Mouse (Mus musculus): ENCODE measurements around the gene Gm8947.
"Not testable (repeated sequence)": the region's sequence is repeated elsewhere in the genome, so short reads cannot be mapped to it uniquely, and the experiment has no call there.

Gene Gm8947

GRCm38 (mm10) chr1:151182266-151182665, 9.9 kb upstream of the Gm8947 start, which contains the start of gene Gm47985:
Gene Gm47985 (plus strand): TSS chr1:151182537.
- DNase-seq: not testable (repeated sequence)

GRCm38 (mm10) chr1:151186186-151186585, 6.0 kb upstream of the Gm8947 start:
- not testable (repeated sequence) for DNase-seq

- DNase-seq: not testable (repeated sequence)
Measured at GRCm38 (mm10) chr1:151186879-151187424, 5.2 kb upstream of the Gm8947 start.

- no peak for DNase-seq
Measured at GRCm38 (mm10) chr1:151188469-151188868, 3.7 kb upstream of the Gm8947 start.

GRCm38 (mm10) chr1:151192739-151193138, 563 bp downstream of the Gm8947 start:
- DNase-seq: not testable (repeated sequence)

- DNase-seq: not testable (repeated sequence)
Measured at GRCm38 (mm10) chr1:151195986-151196385, 3.8 kb downstream of the Gm8947 start.

GRCm38 (mm10) chr1:151196690-151197089, 4.5 kb downstream of the Gm8947 start:
- DNase-seq: not testable (repeated sequence)

GRCm38 (mm10) chr1:151198120-151198519, 5.9 kb downstream of the Gm8947 start, which contains the start of gene Gm47995:
Gene Gm47995 (plus strand): TSS chr1:151198448.
- not testable (repeated sequence) for DNase-seq

GRCm38 (mm10) chr1:151200620-151201019, 8.4 kb downstream of the Gm8947 start:
- DNase-seq: not testable (repeated sequence)

- not testable (repeated sequence) for DNase-seq
Measured at GRCm38 (mm10) chr1:151202771-151203170, 10.6 kb downstream of the Gm8947 start.

GRCm38 (mm10) chr1:151203818-151204217, 11.6 kb downstream of the Gm8947 start, which contains the start of gene 3110040M04Rik:
Gene 3110040M04Rik (plus strand): TSS chr1:151204121.
- DNase-seq: not testable (repeated sequence)

GRCm38 (mm10) chr1:151208493-151208892, 16.3 kb downstream of the Gm8947 start:
- DNase-seq: not testable (repeated sequence)

- DNase-seq: not testable (repeated sequence)
Measured at GRCm38 (mm10) chr1:151208944-151209343, 16.8 kb downstream of the Gm8947 start.

GRCm38 (mm10) chr1:151209824-151210355, 17.7 kb downstream of the Gm8947 start, which contains the start of gene Gm47996:
Gene Gm47996 (plus strand): TSS chr1:151210131.
- not testable (repeated sequence) for DNase-seq

- DNase-seq: not testable (repeated sequence)
Measured at GRCm38 (mm10) chr1:151211666-151212065, 19.5 kb downstream of the Gm8947 start.

- DNase-seq: no peak
Measured at GRCm38 (mm10) chr1:151214862-151215261, 22.7 kb downstream of the Gm8947 start.

- DNase-seq: no peak
Measured at GRCm38 (mm10) chr1:151215985-151216384, 23.8 kb downstream of the Gm8947 start.

GRCm38 (mm10) chr1:151216417-151216816, 24.2 kb downstream of the Gm8947 start:
- DNase-seq: no peak

- DNase-seq: no peak
Measured at GRCm38 (mm10) chr1:151219045-151219444, 26.9 kb downstream of the Gm8947 start.

- DNase-seq: no peak
Measured at GRCm38 (mm10) chr1:151220098-151220497, 27.9 kb downstream of the Gm8947 start.

GRCm38 (mm10) chr1:151222561-151223267, 30.5 kb downstream of the Gm8947 start:
- no peak for DNase-seq

- no peak for DNase-seq
Measured at GRCm38 (mm10) chr1:151223377-151223776, 31.2 kb downstream of the Gm8947 start.

GRCm38 (mm10) chr1:151224536-151224935, 32.4 kb downstream of the Gm8947 start:
- DNase-seq: no peak

- DNase-seq: no peak
Measured at GRCm38 (mm10) chr1:151227506-151227905, 35.3 kb downstream of the Gm8947 start.
